Mouse (Mus musculus) lung, embryonic 14.5 days (tissue): Measurements from ENCODE around the gene Ccdc142. TPM values are rescaled to one million over a fixed set of nuclear protein-coding genes. Genes with fewer than 3 reads are reported as not detected.

ENCODE experiments used
- ATAC-seq: fragments of 200-750 bp; cut with Nextera tagmentation; 2 replicates; pipeline ENCODE4 v1.8.0; 2017; ENCODE audit warnings: mild to moderate bottlenecking, moderate TSS enrichment, moderate library complexity; ENCODE audit not compliant: insufficient read depth
- DNase-seq: peaks from one replicate; pipeline ENCODE4 v3.0.0-alpha.2; 2015
- H3K27ac ChIP-seq: fragments of 300-500 bp; sonication (generic); 2 replicates; pipeline ENCODE4 v1.5.1; 2014; ENCODE audit warnings: low read depth, mild to moderate bottlenecking, moderate library complexity
- H3K27me3 ChIP-seq: fragments of 300-500 bp; sonication (generic); 2 replicates; pipeline ENCODE4 v1.6.1; 2014; ENCODE audit warnings: low read length, control low read depth; ENCODE audit not compliant: insufficient read depth
- H3K36me3 ChIP-seq: fragments of 300-500 bp; sonication (generic); 2 replicates; pipeline ENCODE4 v1.6.1; 2014; ENCODE audit warnings: control low read depth; ENCODE audit not compliant: insufficient read depth
- H3K4me1 ChIP-seq: fragments of 300-500 bp; sonication (generic); 2 replicates; pipeline ENCODE4 v1.6.1; 2014; ENCODE audit warnings: antibody characterized with exemption, control low read depth; ENCODE audit not compliant: insufficient read depth
- H3K4me2 ChIP-seq: fragments of 300-500 bp; sonication (generic); 2 replicates; pipeline ENCODE4 v1.6.1; 2014; ENCODE audit warnings: mild to moderate bottlenecking
- H3K4me3 ChIP-seq: fragments of 300-500 bp; sonication (generic); 2 replicates; pipeline ENCODE4 v1.5.1; 2014; ENCODE audit warnings: low read depth, low read length
- H3K9ac ChIP-seq: fragments of 300-500 bp; sonication (generic); 2 replicates; pipeline ENCODE4 v1.6.1; 2014
- H3K9me3 ChIP-seq: fragments of 300-500 bp; sonication (generic); 2 replicates; pipeline ENCODE4 v1.6.1; 2016; ENCODE audit warnings: low read depth, low read length, control low read depth
- CTCF ChIP-seq: IDR thresholded peaks from 2 replicates; pipeline ENCODE4 v1.5.1; 2016; ENCODE audit warnings: antibody characterized with exemption, low read depth
- WGBS: fragments of 180-500 bp; shearing (Covaris S2); extraction: QIAGEN DNeasy Blood & Tissue Kit; methylation state at CpG from one replicate; pipeline ENCODE4 v1.1.7; 2014; 5-methylcytosine and 5-hydroxymethylcytosine counted together
- polyA plus RNA-seq: library from polyadenylated mRNA; unstranded; fragments of >200 nt; fragmentation: Nextera tagmentation; extraction: Ambion mirVana; gene quantifications from 2 replicates; pipeline ENCODE4 v1.2.1, GENCODE M21; 2014

The Ccdc142 gene
- polyA plus RNA-seq, 1 experiment from 2014 or later, result 3.0 TPM

DNA sequence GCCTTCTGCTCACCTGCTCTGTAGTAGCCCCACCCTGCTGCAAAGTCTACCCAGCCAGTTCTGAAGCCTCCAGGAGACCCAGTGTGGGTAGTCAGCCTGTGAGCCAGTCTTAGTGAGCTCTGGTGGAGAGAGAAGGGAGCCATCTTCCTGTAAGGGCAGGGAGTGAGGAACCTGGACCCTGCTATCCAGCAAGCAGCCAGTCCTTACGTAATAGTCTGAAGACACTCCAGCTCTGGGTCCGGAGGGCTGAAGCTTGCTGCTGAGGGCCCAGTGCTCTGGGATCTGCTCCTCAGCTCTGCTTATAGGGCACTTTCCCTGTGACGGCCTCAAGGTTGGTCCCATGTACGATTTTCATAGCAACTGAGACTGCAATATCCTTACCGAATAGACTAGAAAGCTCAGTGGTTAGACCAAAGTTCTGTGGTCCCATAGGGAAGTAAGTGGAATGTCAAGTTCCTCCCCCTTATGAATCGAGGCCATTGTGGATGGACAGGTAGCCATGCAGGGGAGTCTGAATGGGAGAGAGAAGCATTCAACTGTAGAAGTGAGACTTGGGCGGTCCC lies 33.6 kb downstream of the Ccdc142 start, which contains the start of gene Rtkn:
Rtkn (plus strand) TSS at position 513 of the 563 bp plus-strand sequence.
- Histone ChIP-seq H3K4me3 (peak within 1 kb of the TSS; percentile 61), H3K4me1 (peaks cover 23% of the 10 kb centered on the region), H3K9ac (peak within 1 kb of the TSS; percentile 93), H3K27me3 (no peaks in the 10 kb centered on the region), H3K27ac (peak within 1 kb of the TSS; percentile 100), H3K9me3 (no peaks in the 10 kb centered on the region), H3K4me2 (peak within 1 kb of the TSS; percentile 91), H3K36me3 (peaks cover 3% of the 10 kb centered on the region; the same call in 1 of the 2 replicates)
- ATAC-seq (no peak), DNase-seq (no peak)
- TF ChIP-seq CTCF, result no peak
- WGBS, result 58% methylated on average over 7 of the region's 7 CpGs

DNA sequence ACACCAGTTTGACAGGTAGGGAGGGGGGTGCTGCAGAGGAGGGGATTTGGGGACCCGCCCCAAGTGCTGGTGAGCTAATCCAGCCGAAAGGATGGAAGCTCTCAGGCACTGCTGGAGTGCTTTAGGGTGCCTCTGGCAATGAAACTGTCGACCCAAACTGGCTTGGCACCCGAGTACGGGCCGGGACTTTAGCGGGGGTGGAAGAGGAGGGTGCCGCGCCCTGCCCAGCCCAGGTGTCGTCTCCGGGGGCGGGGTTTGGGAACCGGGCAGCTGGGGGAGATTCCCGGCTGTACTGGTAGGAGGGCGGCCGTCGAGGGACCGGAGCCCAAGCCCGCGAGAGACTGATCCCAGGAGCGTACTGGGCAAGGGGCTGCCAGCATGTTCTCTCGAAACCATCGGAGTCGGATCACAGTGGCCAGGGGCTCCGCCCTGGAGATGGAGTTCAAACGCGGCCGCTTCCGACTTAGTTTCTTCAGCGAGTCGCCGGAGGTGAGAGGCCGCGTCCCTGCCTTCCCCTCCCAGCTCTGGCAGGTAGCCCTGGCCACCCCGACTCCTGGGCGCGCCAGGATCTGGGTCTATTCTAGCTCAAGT lies 34.3 kb downstream of the Ccdc142 start:
- Histone ChIP-seq H3K27ac (peak overlapping the region; percentile 100), H3K4me3 (peak overlapping the region; percentile 61), H3K9ac (peak overlapping the region; percentile 93), H3K36me3 (peaks cover 6% of the 10 kb centered on the region; the same call in 1 of the 2 replicates), H3K27me3 (no peaks in the 10 kb centered on the region), H3K9me3 (no peaks in the 10 kb centered on the region), H3K4me1 (peaks cover 23% of the 10 kb centered on the region), H3K4me2 (peak overlapping the region; percentile 91)
- DNase-seq (peak; percentile 55), ATAC-seq (no peak)
- WGBS, result 6% methylated on average over 37 of the region's 37 CpGs
- TF ChIP-seq CTCF, result no peak

DNA sequence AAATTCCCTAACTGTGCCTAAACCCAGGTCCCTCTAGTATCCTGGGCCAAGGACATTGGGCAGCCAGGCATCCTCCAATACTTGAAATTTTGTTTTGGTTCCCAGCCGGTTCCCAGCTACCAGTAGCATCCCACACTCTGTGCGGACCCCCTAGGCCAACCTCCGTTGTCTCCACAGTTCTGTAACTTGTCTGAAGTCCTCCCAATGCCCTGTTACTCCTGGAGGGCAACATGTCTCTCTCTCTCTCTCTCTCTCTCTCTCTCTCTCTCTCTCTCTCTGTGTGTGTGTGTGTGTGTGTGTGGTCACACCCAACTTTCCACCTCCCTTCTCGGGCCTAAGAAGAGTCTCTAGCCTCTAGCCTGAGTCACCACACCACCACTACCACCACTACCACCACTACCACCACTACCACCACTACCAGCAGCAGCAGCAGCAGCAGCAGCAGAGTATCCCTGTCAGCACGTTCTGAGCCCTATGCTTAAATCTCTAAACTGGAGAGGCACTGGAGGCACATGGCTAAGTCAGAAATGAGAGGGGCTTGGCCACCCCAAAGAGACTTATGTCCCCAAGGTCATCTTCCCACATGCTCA lies 35.0 kb downstream of the Ccdc142 start:
- Histone ChIP-seq H3K4me2 (peak overlapping the region; percentile 91), H3K9ac (peak overlapping the region; percentile 93), H3K9me3 (no peaks in the 10 kb centered on the region), H3K4me3 (peak overlapping the region; percentile 61), H3K4me1 (peaks cover 21% of the 10 kb centered on the region), H3K27ac (peak overlapping the region; percentile 100), H3K36me3 (peaks cover 6% of the 10 kb centered on the region; the same call in 1 of the 2 replicates), H3K27me3 (no peaks in the 10 kb centered on the region)
- ATAC-seq (peak; percentile 7; the same call in 1 of the 2 replicates), DNase-seq (no peak)
- no peak for TF ChIP-seq CTCF
- 12% methylated on average over 5 of the region's 5 CpGs for WGBS

DNA sequence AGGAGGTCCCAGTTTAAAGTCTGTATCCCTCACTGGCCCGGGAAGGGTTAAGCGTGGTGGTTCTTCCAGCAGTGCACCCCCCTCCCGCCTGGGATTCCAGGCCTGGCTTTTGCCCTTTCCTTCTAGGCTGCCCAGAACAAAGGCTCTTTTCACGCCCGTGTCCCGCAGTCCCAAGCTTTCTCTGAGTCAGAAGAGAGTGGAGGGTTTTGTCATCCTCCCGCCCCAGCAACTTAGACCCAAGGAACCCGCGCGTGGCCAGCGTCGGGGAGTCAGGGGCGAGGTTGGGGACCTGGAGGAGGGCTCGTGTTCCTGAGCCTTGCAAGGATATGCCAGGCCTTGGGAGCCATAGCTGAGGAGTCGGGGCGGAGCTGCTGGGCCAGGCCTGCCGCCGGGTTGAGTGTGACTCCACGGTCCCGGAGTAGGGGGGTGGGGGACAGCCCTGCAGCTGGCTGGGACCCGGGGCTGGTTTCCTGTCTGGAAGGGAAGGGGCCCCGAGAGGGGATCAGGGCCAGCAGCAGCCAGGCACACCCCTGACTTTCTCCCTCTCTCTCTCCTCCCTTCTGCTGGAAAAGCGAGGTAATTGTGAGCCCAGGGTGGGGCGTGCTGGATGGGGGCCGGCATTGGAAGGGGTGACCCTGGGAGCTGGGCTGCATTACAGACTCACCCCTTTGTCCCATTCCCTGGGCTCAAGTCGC lies 35.6 kb downstream of the Ccdc142 start:
- H3K9me3 ChIP-seq, result no peaks in the 10 kb centered on the region
- H3K4me1 ChIP-seq, result peaks cover 23% of the 10 kb centered on the region
- peak overlapping the region; percentile 93 for H3K9ac ChIP-seq
- H3K27me3 ChIP-seq, result no peaks in the 10 kb centered on the region
- under 1% methylated on average over 26 of the region's 26 CpGs for WGBS
- ATAC-seq (peak; percentile 88), DNase-seq (peak; percentile 86)
- H3K4me2 ChIP-seq, result peak overlapping the region; percentile 91
- peaks cover 6% of the 10 kb centered on the region; the same call in 1 of the 2 replicates for H3K36me3 ChIP-seq
- TF ChIP-seq CTCF, result no peak
- H3K27ac ChIP-seq, result peak overlapping the region; percentile 100
- peak overlapping the region; percentile 61 for H3K4me3 ChIP-seq

DNA sequence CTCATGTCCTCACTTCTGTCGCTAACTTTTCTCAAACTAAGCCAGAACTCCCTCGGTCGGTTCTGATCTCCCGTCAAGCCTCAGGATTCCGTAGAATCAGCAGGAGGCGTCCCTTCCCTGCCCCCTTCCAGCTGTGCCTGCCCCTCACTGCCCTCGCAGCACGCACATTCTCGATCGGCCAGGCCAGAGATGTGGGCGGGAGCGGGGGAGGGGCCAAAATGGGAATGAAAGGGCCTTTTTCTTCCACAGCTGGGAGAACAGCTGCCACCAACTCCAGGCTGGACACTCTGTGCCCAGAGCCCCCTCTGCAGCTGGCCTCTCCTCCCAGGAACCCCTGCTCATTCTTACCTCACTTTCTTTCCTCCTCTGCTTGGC lies 36.2 kb downstream of the Ccdc142 start:
- H3K4me3 ChIP-seq, result peak overlapping the region; percentile 61
- H3K9me3 ChIP-seq, result no peaks in the 10 kb centered on the region
- H3K9ac ChIP-seq, result peak overlapping the region; percentile 93
- no peaks in the 10 kb centered on the region for H3K27me3 ChIP-seq
- peak overlapping the region; percentile 100 for H3K27ac ChIP-seq
- peaks cover 28% of the 10 kb centered on the region for H3K4me1 ChIP-seq
- peak overlapping the region; percentile 91 for H3K4me2 ChIP-seq
- peaks cover 6% of the 10 kb centered on the region; the same call in 1 of the 2 replicates for H3K36me3 ChIP-seq
- peak; percentile 90 for ATAC-seq
- TF ChIP-seq CTCF, result no peak
- peak; percentile 96 for DNase-seq
- WGBS, result under 1% methylated on average over 12 of the region's 12 CpGs

DNA sequence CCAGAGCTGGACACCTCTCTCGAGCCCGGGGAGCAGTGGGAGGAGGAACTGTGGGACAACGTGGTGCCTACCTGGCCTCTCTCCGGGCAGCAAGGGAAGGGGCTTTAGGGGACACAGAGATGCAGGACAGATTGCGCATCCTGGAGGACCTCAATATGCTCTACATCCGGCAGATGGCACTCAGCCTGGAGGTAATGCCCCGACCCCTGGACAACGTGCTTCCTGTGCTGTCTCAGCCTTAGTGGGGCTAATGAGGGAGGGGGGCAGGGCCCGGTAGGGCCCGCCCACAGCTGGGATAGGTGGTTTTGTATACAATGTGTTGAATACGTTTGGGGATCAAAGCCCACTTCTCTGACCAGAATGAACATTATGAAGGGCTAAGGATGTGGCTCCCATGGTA lies 36.7 kb downstream of the Ccdc142 start:
- ATAC-seq, result peak; percentile 32
- H3K9me3 ChIP-seq, result no peaks in the 10 kb centered on the region
- H3K4me2 ChIP-seq, result peak overlapping the region; percentile 91
- H3K4me3 ChIP-seq, result peak overlapping the region; percentile 61
- peaks cover 9% of the 10 kb centered on the region; the same call in 1 of the 2 replicates for H3K36me3 ChIP-seq
- H3K4me1 ChIP-seq, result peaks cover 28% of the 10 kb centered on the region
- H3K9ac ChIP-seq, result peak overlapping the region; percentile 93
- H3K27ac ChIP-seq, result peak overlapping the region; percentile 100
- peak; percentile 76 for DNase-seq
- TF ChIP-seq CTCF, result no peak
- no peaks in the 10 kb centered on the region for H3K27me3 ChIP-seq
- under 1% methylated on average over 11 of the region's 11 CpGs for WGBS
